Mouse (Mus musculus): ENCODE measurements around the gene Slc12a8.

The Slc12a8 gene

GRCm38 (mm10) chr16:33578462-33578861 is 61.3 kb downstream of the Slc12a8 start:
- in situ Hi-C loops (cut with MboI; ENCODE audit: low pct_unique_long_range_greater_than_20kb in 1 of 2, low sequenced_read_pairs in 2 of 2, unreplicated experiment in 1 of 2) = no loop called here

DNA sequence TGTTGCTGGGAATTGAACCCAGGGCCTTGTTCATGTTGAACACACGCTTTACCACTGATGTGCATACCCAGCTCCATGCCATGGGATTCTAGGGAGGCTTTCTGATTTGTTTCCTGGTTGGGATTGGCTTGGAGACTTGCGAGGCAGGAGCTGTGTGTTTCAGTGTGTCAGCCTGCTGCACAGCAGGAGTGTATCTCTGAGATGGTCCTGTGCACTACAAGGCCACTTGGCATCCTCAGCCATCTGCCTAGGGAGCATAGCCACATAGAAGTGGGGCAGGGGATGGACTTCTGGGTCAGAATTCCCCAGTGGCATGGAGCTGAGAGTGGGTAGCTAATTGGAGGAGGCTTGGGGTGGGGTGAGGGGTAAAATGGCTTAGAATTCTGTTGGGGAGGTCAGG is 63.2 kb downstream of the Slc12a8 start:
- in situ Hi-C loops (cut with MboI; ENCODE audit: low pct_unique_long_range_greater_than_20kb in 1 of 2, low sequenced_read_pairs in 2 of 2, unreplicated experiment in 1 of 2) = no loop called here

- in situ Hi-C loops (cut with MboI; ENCODE audit: low pct_unique_long_range_greater_than_20kb in 1 of 2, low sequenced_read_pairs in 2 of 2, unreplicated experiment in 1 of 2) = no loop called here
Observed at GRCm38 (mm10) chr16:33580736-33581241, 63.7 kb downstream of the Slc12a8 start.

DNA sequence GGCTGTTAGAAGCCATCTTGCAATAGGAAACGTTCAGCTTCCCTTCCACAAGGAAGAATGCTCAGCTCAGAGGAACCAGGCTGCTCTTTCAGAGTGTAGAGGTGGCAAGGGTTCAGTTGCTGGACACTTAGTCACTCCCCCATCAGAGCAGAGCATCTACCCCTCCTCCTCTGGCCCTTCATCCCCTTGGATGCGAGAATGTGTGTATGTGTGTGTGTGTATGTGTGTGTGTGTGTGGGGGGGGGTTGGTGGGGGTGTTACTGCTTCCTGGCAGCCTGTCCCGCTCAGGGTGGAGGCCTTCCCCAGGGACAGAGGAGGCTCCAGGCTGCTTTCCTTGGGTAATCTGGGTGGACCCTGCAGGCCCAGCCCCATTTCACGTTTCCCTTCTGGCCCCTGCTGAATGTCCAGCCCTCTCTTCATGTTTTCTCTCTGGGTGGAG is 64.6 kb downstream of the Slc12a8 start:
- in situ Hi-C loops (cut with MboI; ENCODE audit: low pct_unique_long_range_greater_than_20kb in 1 of 2, low sequenced_read_pairs in 2 of 2, unreplicated experiment in 1 of 2) = no loop called here

GRCm38 (mm10) chr16:33582495-33582894 is 65.4 kb downstream of the Slc12a8 start:
- in situ Hi-C loops (cut with MboI; ENCODE audit: low pct_unique_long_range_greater_than_20kb in 1 of 2, low sequenced_read_pairs in 2 of 2, unreplicated experiment in 1 of 2) = no loop called here

- in situ Hi-C loops (cut with MboI; ENCODE audit: low pct_unique_long_range_greater_than_20kb in 1 of 2, low sequenced_read_pairs in 2 of 2, unreplicated experiment in 1 of 2) = no loop called here
Observed at GRCm38 (mm10) chr16:33583333-33583732, 66.2 kb downstream of the Slc12a8 start.

- in situ Hi-C loops (cut with MboI; ENCODE audit: low pct_unique_long_range_greater_than_20kb in 1 of 2, low sequenced_read_pairs in 2 of 2, unreplicated experiment in 1 of 2) = no loop called here
Observed at GRCm38 (mm10) chr16:33583881-33584454, 66.8 kb downstream of the Slc12a8 start.

DNA sequence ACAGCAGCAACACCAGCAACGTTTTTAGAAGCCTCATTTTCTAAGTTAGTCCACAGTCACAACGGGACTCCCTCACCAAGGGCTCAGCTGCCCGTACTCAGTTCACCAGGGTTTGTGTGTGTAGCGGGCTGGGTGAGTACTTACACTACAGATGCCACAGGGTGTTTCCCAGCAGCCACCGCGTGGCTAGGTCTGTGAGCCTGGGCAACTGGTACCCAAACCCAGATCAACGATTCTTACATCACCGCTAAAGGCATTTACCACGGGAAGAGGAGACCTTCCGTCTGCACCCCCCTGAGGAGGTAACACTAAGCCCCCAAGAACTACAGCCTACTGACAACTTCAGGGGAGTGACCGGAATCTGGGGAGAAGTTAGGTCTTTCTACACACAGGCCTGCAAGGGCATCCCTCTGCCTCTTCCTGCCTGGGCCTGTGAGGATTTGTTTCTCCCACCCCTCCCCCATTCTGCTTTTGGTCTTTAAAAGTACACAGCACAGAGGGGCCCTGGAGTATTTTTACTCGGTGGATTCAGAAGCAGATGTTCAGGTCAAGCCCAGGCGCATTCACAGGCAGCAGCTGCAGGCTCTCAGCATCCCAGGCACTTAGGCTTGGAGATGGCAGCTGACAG is 67.4 kb downstream of the Slc12a8 start:
- in situ Hi-C loops (cut with MboI; ENCODE audit: low pct_unique_long_range_greater_than_20kb in 1 of 2, low sequenced_read_pairs in 2 of 2, unreplicated experiment in 1 of 2) = no loop called here

- in situ Hi-C loops (cut with MboI; ENCODE audit: low pct_unique_long_range_greater_than_20kb in 1 of 2, low sequenced_read_pairs in 2 of 2, unreplicated experiment in 1 of 2) = no loop called here
Observed at GRCm38 (mm10) chr16:33585083-33585460, 67.9 kb downstream of the Slc12a8 start.

GRCm38 (mm10) chr16:33587283-33588127 is 70.4 kb downstream of the Slc12a8 start:
- in situ Hi-C loops (cut with MboI; ENCODE audit: low pct_unique_long_range_greater_than_20kb in 1 of 2, low sequenced_read_pairs in 2 of 2, unreplicated experiment in 1 of 2) = no loop called here

DNA sequence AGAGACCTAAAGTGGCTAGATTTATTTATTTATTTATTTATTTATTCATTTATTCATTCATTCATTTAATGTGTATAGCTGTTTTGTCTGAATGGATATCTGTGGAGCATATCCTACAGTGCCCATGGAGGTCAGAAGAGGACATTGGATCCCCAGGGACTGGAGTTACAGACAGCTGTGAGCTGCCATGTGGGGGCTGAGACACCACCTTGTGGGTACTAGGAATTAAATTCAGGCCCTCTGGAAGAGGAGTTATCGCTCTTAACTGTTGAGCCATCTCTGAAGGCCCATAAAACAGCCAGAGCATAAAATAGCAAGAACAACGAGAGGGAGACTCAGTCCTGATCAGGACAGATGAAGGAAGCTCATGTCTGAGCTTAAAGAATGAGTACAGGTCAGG is 71.7 kb downstream of the Slc12a8 start:
- in situ Hi-C loops (cut with MboI; ENCODE audit: low pct_unique_long_range_greater_than_20kb in 1 of 2, low sequenced_read_pairs in 2 of 2, unreplicated experiment in 1 of 2) = no loop called here

GRCm38 (mm10) chr16:33590438-33590837 is 73.3 kb downstream of the Slc12a8 start:
- in situ Hi-C loops (cut with MboI; ENCODE audit: low pct_unique_long_range_greater_than_20kb in 1 of 2, low sequenced_read_pairs in 2 of 2, unreplicated experiment in 1 of 2) = no loop called here

DNA sequence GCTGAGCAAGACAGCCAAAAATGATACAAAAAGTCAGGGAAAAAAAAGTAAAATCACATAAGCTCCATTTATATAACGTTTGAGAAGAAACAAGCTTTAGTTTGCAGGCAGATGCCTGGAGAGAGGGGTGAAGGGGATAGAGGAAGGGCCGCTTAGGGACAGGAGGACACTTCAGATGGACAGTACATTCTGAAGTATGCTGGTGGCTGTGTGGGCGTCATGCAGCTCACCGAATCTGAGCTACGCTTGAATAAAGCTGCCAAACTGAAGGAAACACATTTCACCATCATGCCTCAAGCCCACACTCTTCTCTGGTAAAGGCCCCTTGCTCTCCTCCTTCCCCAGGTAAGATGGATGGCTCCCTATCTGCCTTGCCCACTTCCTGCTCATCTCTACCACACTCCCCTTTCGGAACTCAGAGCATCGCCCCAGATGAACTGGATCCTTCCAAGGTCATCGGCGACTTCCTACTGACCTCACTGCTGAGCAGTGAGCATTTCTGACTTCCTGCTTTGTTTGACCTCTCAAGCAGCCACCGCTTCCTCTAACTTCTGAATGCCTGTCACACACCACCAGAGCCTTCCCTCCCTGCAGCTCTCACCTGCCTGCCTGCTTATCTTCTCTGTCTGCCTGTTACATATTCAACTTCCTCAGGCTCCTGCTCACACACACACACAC is 74.4 kb downstream of the Slc12a8 start:
- in situ Hi-C loops (cut with MboI; ENCODE audit: low pct_unique_long_range_greater_than_20kb in 1 of 2, low sequenced_read_pairs in 2 of 2, unreplicated experiment in 1 of 2) = no loop called here

DNA sequence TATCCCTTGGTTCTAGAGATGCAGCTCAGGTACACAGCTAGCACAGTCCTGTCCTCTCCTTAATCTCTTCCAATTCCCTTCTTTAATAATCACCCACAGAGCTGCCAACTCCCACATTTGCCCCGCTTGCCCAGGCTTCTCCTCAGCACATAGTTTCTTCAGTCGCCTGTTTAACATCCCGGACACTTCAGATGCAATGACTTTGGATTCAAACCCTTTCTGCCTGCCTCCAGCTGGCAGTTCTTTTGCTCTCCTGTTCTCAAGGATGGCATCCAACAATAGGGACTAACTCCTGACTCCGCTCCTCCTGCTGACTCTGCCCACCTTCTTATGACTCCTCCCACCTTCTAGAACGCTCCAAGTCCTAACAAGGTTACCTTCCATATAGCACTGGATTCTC is 75.2 kb downstream of the Slc12a8 start:
- in situ Hi-C loops (cut with MboI; ENCODE audit: low pct_unique_long_range_greater_than_20kb in 1 of 2, low sequenced_read_pairs in 2 of 2, unreplicated experiment in 1 of 2) = no loop called here

DNA sequence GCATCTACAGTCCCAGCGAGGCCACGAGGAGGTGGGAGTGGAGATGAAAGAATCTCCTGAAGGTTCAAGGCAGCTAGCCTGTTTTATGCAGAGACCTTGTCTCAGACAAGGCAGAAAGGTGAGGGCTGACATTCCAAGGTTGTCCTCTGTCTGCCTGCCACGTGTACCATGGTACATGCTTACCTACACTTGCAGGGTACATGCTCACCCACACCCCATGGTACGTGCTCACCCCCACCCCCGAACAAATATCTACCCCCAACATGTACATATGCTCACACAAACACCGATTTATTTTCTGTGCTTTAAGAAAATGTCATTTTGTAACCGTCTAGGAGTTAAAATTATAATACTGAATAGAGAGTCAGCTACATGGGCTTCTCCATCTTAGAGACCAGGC is 76.3 kb downstream of the Slc12a8 start:
- in situ Hi-C loops (cut with MboI; ENCODE audit: low pct_unique_long_range_greater_than_20kb in 1 of 2, low sequenced_read_pairs in 2 of 2, unreplicated experiment in 1 of 2) = no loop called here

- in situ Hi-C loops (cut with MboI; ENCODE audit: low pct_unique_long_range_greater_than_20kb in 1 of 2, low sequenced_read_pairs in 2 of 2, unreplicated experiment in 1 of 2) = no loop called here
Observed at GRCm38 (mm10) chr16:33594037-33594771, 77.1 kb downstream of the Slc12a8 start.

GRCm38 (mm10) chr16:33595235-33595769 is 78.2 kb downstream of the Slc12a8 start:
- in situ Hi-C loops (cut with MboI; ENCODE audit: low pct_unique_long_range_greater_than_20kb in 1 of 2, low sequenced_read_pairs in 2 of 2, unreplicated experiment in 1 of 2) = no loop called here

- in situ Hi-C loops (cut with MboI; ENCODE audit: low pct_unique_long_range_greater_than_20kb in 1 of 2, low sequenced_read_pairs in 2 of 2, unreplicated experiment in 1 of 2) = no loop called here
Observed at GRCm38 (mm10) chr16:33596213-33596612, 79.1 kb downstream of the Slc12a8 start.
